Mouse (Mus musculus) intestine, embryonic 15.5 days (tissue): Measurements from ENCODE around the gene Gm3055. TPM values are rescaled to one million over a fixed set of nuclear protein-coding genes. Genes with fewer than 3 reads are reported as not detected.
"Not testable (repeated sequence)": the region's sequence is repeated elsewhere in the genome, so short reads cannot be mapped to it uniquely, and the experiment has no call there.

ENCODE experiments used
- ATAC-seq: fragments of 200-750 bp; cut with Nextera tagmentation; 2 replicates; pipeline ENCODE4 v1.8.0; 2017; ENCODE audit warnings: moderate TSS enrichment, moderate library complexity
- H3K27ac ChIP-seq: fragments of 300-500 bp; sonication (generic); 2 replicates; pipeline ENCODE4 v1.5.1; 2015; ENCODE audit warnings: mild to moderate bottlenecking, inconsistent platforms
- H3K27me3 ChIP-seq: fragments of 300-500 bp; sonication (generic); replicated peaks from 2 replicates; pipeline ENCODE4 v1.6.1; 2015; ENCODE audit warnings: inconsistent platforms
- H3K36me3 ChIP-seq: fragments of 300-500 bp; sonication (generic); 2 replicates; pipeline ENCODE4 v1.6.1; 2015; ENCODE audit warnings: inconsistent platforms
- H3K4me1 ChIP-seq: fragments of 300-500 bp; sonication (generic); replicated peaks from 2 replicates; pipeline ENCODE4 v1.6.1; 2015; ENCODE audit warnings: inconsistent platforms
- H3K4me2 ChIP-seq: fragments of 300-500 bp; sonication (generic); replicated peaks from 2 replicates; pipeline ENCODE4 v1.6.1; 2015; ENCODE audit warnings: mild to moderate bottlenecking, inconsistent platforms
- H3K4me3 ChIP-seq: fragments of 300-500 bp; sonication (generic); replicated peaks from 2 replicates; pipeline ENCODE4 v1.5.1; 2015; ENCODE audit warnings: inconsistent platforms
- H3K9ac ChIP-seq: fragments of 300-500 bp; sonication (generic); 2 replicates; pipeline ENCODE4 v1.6.1; 2015; ENCODE audit warnings: inconsistent platforms
- H3K9me3 ChIP-seq: fragments of 300-500 bp; sonication (generic); 2 replicates; pipeline ENCODE4 v1.6.1; 2016; ENCODE audit warnings: inconsistent platforms
- WGBS: fragments of 180-500 bp; shearing (Covaris S2); methylation state at CpG from one replicate; pipeline ENCODE4 v1.1.7; 2015; 5-methylcytosine and 5-hydroxymethylcytosine counted together
- polyA plus RNA-seq: library from polyadenylated mRNA; unstranded; fragments of >200 nt; fragmentation: Nextera tagmentation; extraction: Ambion mirVana; gene quantifications from 2 replicates; pipeline ENCODE4 v1.2.1, GENCODE M21; 2015

Gm3055 gene
- polyA plus RNA-seq = 6.3 and 8.2 TPM in 2 replicates

- no CpG with 5 or more reads among the region's 43 CpGs for WGBS
- peak; percentile 99 for ATAC-seq
- H3K36me3 ChIP-seq, H3K27ac ChIP-seq, H3K9ac ChIP-seq, H3K4me3 ChIP-seq, H3K27me3 ChIP-seq, H3K9me3 ChIP-seq, H3K4me1 ChIP-seq, H3K4me2 ChIP-seq: not testable (repeated sequence)
These were observed at the start of gene Gm3055 for GRCm38 (mm10) chr10:81770506-81771403. Gene Gm3055 (minus strand): TSS chr10:81771161.

DNA sequence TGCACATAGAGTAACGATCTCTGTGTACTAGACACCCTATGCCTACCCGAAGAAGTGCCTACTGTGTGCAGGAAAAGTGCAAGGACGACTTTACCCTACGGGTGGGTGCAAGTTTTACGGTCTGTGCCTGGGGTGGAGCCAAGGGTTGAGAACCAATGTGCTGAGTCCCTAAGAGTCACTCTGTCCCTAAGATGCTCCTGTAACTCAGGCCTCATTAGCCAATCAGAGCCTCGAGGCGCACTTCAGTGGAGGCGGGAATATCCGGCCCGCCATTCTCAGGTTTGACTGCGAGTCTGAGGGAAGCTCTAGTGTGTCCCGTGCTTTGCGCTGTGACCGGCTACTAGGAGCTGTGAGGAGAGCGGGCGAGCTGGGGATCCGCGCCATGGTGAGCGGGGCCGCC, 40.9 kb upstream of the Gm3055 start, which contains the start of gene Gm4767:
Gene Gm4767, plus strand, starts transcription at position 288 of the 400 bp plus-strand sequence.
- H3K27me3 ChIP-seq, H3K36me3 ChIP-seq, H3K27ac ChIP-seq, H3K9me3 ChIP-seq, H3K4me1 ChIP-seq, H3K9ac ChIP-seq: not testable (repeated sequence)
- ATAC-seq = peak; percentile 51; the same call in 1 of the 2 replicates
- 28% methylated on average over 12 of the region's 20 CpGs for WGBS
- H3K4me3 ChIP-seq = 0 out of 2 replicates have a peak within 1 kb of the TSS, but pooled peaks have one; percentile 19
- 0 out of 2 replicates have a peak within 1 kb of the TSS, but pooled peaks have one; percentile 30 for H3K4me2 ChIP-seq

DNA sequence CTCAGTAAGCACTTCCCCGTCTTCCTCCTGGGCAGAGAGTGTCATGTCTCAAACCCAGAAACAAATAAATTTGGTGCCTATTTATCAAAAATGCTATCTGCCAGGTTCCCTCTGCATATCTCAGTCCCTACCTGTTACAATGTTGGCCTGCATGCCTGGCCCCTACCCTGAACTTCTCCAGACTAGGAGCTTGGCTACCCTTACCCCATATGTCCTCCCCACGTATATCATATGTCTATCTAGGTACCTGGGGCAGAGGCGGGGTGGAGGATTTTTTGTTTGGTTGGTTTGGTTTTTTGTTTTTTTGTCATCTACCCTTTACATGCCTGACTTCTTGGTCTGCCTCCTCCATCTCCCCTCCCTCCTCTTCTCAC, 430 bp upstream of the Gm3055 start:
- not testable (repeated sequence) for H3K9me3 ChIP-seq, H3K36me3 ChIP-seq, H3K4me1 ChIP-seq, H3K27ac ChIP-seq, H3K4me3 ChIP-seq, H3K9ac ChIP-seq, H3K4me2 ChIP-seq, H3K27me3 ChIP-seq
- WGBS = no CpG with 5 or more reads among the region's 3 CpGs
- peak; percentile 67 for ATAC-seq

DNA sequence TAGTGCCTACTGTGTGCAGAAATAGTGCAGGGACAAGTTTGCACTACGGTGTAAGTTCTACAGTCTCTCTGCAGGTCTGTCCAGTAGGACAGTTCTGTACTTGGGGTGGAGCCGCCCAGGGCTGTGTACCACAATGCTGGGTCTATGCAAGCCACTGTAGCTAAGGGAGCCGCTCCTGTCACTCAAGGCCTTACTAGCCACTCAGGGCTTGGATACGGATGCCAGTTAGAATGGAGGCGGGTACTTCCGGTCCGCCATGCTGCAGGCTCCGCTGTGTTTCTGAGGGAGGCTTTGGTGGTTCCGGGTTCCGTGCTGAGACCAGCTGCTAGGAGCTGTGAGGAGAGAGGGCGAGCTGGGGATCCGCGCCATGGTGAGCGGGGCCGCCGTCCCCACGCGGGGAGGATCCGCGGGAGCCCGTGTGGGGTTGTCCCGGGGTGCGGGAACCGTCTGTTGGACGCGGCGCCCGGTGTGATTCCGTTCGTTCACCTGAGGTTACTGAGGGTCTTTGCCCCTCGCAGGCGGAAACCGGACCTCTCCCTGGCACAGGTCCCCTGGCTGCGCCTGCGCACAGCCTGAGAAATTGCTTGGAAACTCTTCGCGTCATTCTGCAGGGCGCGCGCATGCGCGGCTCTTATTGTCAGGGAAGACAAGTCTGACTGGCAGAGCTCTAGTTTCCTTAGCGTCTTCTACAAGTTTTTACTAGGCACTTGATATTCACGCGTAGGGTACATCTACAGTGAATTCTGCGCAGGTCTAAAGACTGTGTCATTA, 66.2 kb downstream of the Gm3055 start, which contains the start of gene Zfp433:
Gene Zfp433, plus strand, starts transcription at position 295 of the 771 bp plus-strand sequence.
- H3K9ac ChIP-seq, H3K4me3 ChIP-seq: not testable (repeated sequence)

More for the DNA sequence above, 66.2 kb downstream of the Gm3055 start, which contains the start of gene Zfp433:
- H3K36me3 ChIP-seq, H3K4me1 ChIP-seq, H3K27me3 ChIP-seq, H3K27ac ChIP-seq, H3K9me3 ChIP-seq, H3K4me2 ChIP-seq: not testable (repeated sequence)
- no CpG with 5 or more reads among the region's 46 CpGs for WGBS
- peak; percentile 100 for ATAC-seq

Other genes starting within 250 kb of the Gm3055 start
- gene Gna15, start 246.9 kb downstream of the Gm3055 start, polyA plus RNA-seq = 0.92 and 0.97 TPM in 2 replicates
- gene Gna11, start 226.0 kb downstream of the Gm3055 start, polyA plus RNA-seq = 245 and 269 TPM in 2 replicates
- gene Aes, start 211.7 kb downstream of the Gm3055 start, polyA plus RNA-seq = 743 and 808 TPM in 2 replicates
- 14.5 and 17.8 TPM in 2 replicates for gene Tle2, start 196.6 kb downstream of the Gm3055 start, polyA plus RNA-seq
- 19.9 and 26.0 TPM in 2 replicates for gene Tle6, start 170.1 kb downstream of the Gm3055 start, polyA plus RNA-seq
- gene BC025920, start 164.9 kb downstream of the Gm3055 start, polyA plus RNA-seq = 0.85 and 1.00 TPM in 2 replicates
- gene Sirt6, start 143.4 kb downstream of the Gm3055 start, polyA plus RNA-seq = 28.9 and 33.3 TPM in 2 replicates
- gene Ankrd24, start 142.6 kb downstream of the Gm3055 start, polyA plus RNA-seq = 8.4 and 9.8 TPM in 2 replicates
- gene Gm10778, start 122.1 kb downstream of the Gm3055 start, polyA plus RNA-seq = 3.9 and 4.6 TPM in 2 replicates
- gene Zfp433, start 66.3 kb downstream of the Gm3055 start, polyA plus RNA-seq = 12.3 and 12.7 TPM in 2 replicates
- gene Gm4767, start 41.0 kb upstream of the Gm3055 start, polyA plus RNA-seq = 2.7 and 2.8 TPM in 2 replicates
- gene Gm32687, start 92.8 kb upstream of the Gm3055 start, polyA plus RNA-seq = 5.5 and 6.3 TPM in 2 replicates
- 2.3 and 2.7 TPM in 2 replicates for gene Zfp781, start 159.3 kb upstream of the Gm3055 start, polyA plus RNA-seq